Mouse (Mus musculus): ENCODE results near the gene Nsun7. TPM values are rescaled to one million over a fixed set of nuclear protein-coding genes. Genes with fewer than 3 reads are reported as not detected.

Gene Nsun7
- total RNA-seq (2023) = not detected in 4 replicates

GRCm38 (mm10) chr5:66259756-66260448, at the start of gene Nsun7:
Nsun7 (plus strand) TSS chr5:66259897.

Other genes starting within 250 kb of the Nsun7 start
- gene Rbm47, start 86.8 kb upstream of the Nsun7 start, total RNA-seq (2023) = 5.8 to 8.2 TPM (median 7.3 TPM) in 4 replicates